ENCODE assay signal across 11 mouse cellular contexts in genomic region chr15:97372611-97373131, GRCm38 (mm10).
DNase-seq lines count a peak whose midpoint lies in the region; ATAC-seq and TF ChIP-seq lines count a peak whose summit lies in the region.
"Had no signal": no experiment of that assay in that cellular context is flagged by ENCODE, and none has a peak within 500 bp of the region (broad histone marks: within the 10 kb centered on the region; RNA-seq: fewer than 3 reads in every experiment).

No protein-coding gene starts in this region.

- peak overlapping the region; percentile 65 for H3K27ac ChIP-seq in heart, postnatal 0 days (ENCODE audit: low read depth)
- H3K27ac ChIP-seq in testis, adult 2 months (ENCODE audit: control insufficient read depth, insufficient read depth, low read depth, low read length): peak overlapping the region; percentile 58
- H3K27ac ChIP-seq in embryonic facial prominence, embryonic 11.5 days (replicated peaks; ENCODE audit: low read depth, low read length): no peak overlapping the region
- no peak overlapping the region for H3K27ac ChIP-seq in stomach, postnatal 0 days (replicated peaks)
- H3K27ac ChIP-seq: embryonic facial prominence, embryonic 15.5 days; kidney, postnatal 0 days had no signal

- no peak overlapping the region for H3K4me3 ChIP-seq in heart, postnatal 0 days (ENCODE audit: low read depth, low read length)
- H3K4me3 ChIP-seq in testis, adult 2 months (ENCODE audit: control insufficient read depth, low read depth, low read length): no peak overlapping the region
- no peak overlapping the region for H3K4me3 ChIP-seq in embryonic facial prominence, embryonic 11.5 days (ENCODE audit: low read depth, low read length)
- no peak overlapping the region for H3K4me3 ChIP-seq in stomach, postnatal 0 days (ENCODE audit: low read depth, low read length)

- H3K27me3 ChIP-seq in heart, postnatal 0 days (ENCODE audit: control insufficient read depth, insufficient read depth, low read length): no peaks in the 10 kb centered on the region
- H3K27me3 ChIP-seq in testis, adult 2 months (ENCODE audit: control insufficient read depth, insufficient read depth, low read length): no peaks in the 10 kb centered on the region; the same call in 1 of the 2 replicates
- no peaks in the 10 kb centered on the region for H3K27me3 ChIP-seq in embryonic facial prominence, embryonic 11.5 days (ENCODE audit: control insufficient read depth, insufficient read depth, low read length)
- no peaks in the 10 kb centered on the region for H3K27me3 ChIP-seq in stomach, postnatal 0 days (ENCODE audit: control insufficient read depth, insufficient read depth, low read length)
- H3K27me3 ChIP-seq: embryonic facial prominence, embryonic 15.5 days had no signal

- TF ChIP-seq CTCF in heart, postnatal 0 days (IDR thresholded peaks at IDR 0.05; ENCODE audit: low read depth): no peak
- TF ChIP-seq CTCF in testis, adult 2 months (IDR thresholded peaks at IDR 0.05; ENCODE audit: control insufficient read depth, insufficient read depth, insufficient replicate concordance, low read depth, low read length): no peak
- no peak for TF ChIP-seq CTCF in stomach, postnatal 0 days (IDR thresholded peaks at IDR 0.05; ENCODE audit: low read depth)

- peak overlapping the region; percentile 62; the same call in 1 of the 2 replicates for H3K4me2 ChIP-seq in heart, postnatal 0 days (ENCODE audit: low read depth, low read length)
- no peak overlapping the region for H3K4me2 ChIP-seq in embryonic facial prominence, embryonic 11.5 days (ENCODE audit: low read depth, low read length)
- H3K4me2 ChIP-seq in stomach, postnatal 0 days (replicated peaks; ENCODE audit: low read depth): no peak overlapping the region

- 0 out of 2 replicates have a peak, but pooled peaks cover 4% of the 10 kb centered on the region for H3K4me1 ChIP-seq in heart, postnatal 0 days (ENCODE audit: control insufficient read depth, insufficient read depth)
- H3K4me1 ChIP-seq in testis, adult 2 months (ENCODE audit: control insufficient read depth, insufficient read depth, low read length): peaks cover 15% of the 10 kb centered on the region
- no peaks in the 10 kb centered on the region for H3K4me1 ChIP-seq in embryonic facial prominence, embryonic 11.5 days (ENCODE audit: control insufficient read depth, insufficient read depth, low read length)
- H3K4me1 ChIP-seq in stomach, postnatal 0 days (replicated peaks; ENCODE audit: control insufficient read depth, insufficient read depth): no peaks in the 10 kb centered on the region

- H3K9ac ChIP-seq in heart, postnatal 0 days (replicated peaks; ENCODE audit: low read depth, low read length): no peak overlapping the region
- H3K9ac ChIP-seq in embryonic facial prominence, embryonic 11.5 days (replicated peaks; ENCODE audit: low read length): no peak overlapping the region
- H3K9ac ChIP-seq in stomach, postnatal 0 days (ENCODE audit: low read length): no peak overlapping the region
- H3K9ac ChIP-seq: embryonic facial prominence, embryonic 15.5 days had no signal

- TF ChIP-seq EP300 in heart, postnatal 0 days (IDR thresholded peaks at IDR 0.05; ENCODE audit: low read depth): no peak
- no peak for TF ChIP-seq EP300 in stomach, postnatal 0 days (optimal IDR thresholded peaks at IDR 0.05)

- no peaks in the 10 kb centered on the region for H3K36me3 ChIP-seq in heart, postnatal 0 days (replicated peaks; ENCODE audit: control insufficient read depth, insufficient read depth, low read length)
- H3K36me3 ChIP-seq in testis, adult 2 months (ENCODE audit: control insufficient read depth, insufficient read depth, low read length): no peaks in the 10 kb centered on the region
- H3K36me3 ChIP-seq in embryonic facial prominence, embryonic 11.5 days (replicated peaks; ENCODE audit: control insufficient read depth, insufficient read depth, low read depth, low read length): no peaks in the 10 kb centered on the region
- H3K36me3 ChIP-seq in stomach, postnatal 0 days (ENCODE audit: control insufficient read depth, insufficient read depth, low read length): no peaks in the 10 kb centered on the region
- H3K36me3 ChIP-seq: embryonic facial prominence, embryonic 15.5 days had no signal

- intact Hi-C loops in heart, postnatal 36 days (cut with DNase I): loop anchor here (5.0 kb wide), 1 partner anchor 210 kb away; no protein-coding TSS in a partner anchor

- WGBS in heart, postnatal 0 days: 74% methylated on average over 6 of the region's 6 CpGs
- 39% methylated on average over 6 of the region's 6 CpGs for WGBS in embryonic facial prominence, embryonic 11.5 days
- WGBS in stomach, postnatal 0 days: 63% methylated on average over 6 of the region's 6 CpGs

- no peak for DNase-seq in heart, postnatal 0 days (ENCODE audit: low spot score)
- no peak for DNase-seq in heart, postnatal 36 days
- DNase-seq in testis, postnatal 10 days (ENCODE audit: low spot score): no peak
- peak; percentile 26 for DNase-seq in embryonic facial prominence, embryonic 11.5 days (ENCODE audit: low spot score)
- DNase-seq in thymus, postnatal 4 days: peak; percentile 47
- no peak for DNase-seq in stomach, postnatal 0 days (ENCODE audit: low spot score)
- no peak for DNase-seq in urinary bladder, postnatal 36 days (ENCODE audit: low spot score in 2 of 2)

- no peak for ATAC-seq in heart, postnatal 0 days (ENCODE audit: insufficient read depth, low read depth)
- no peak for ATAC-seq in embryonic facial prominence, embryonic 11.5 days (replicated peaks; ENCODE audit: insufficient number of reproducible peaks, low FRiP score, low TSS enrichment, low read depth)
- ATAC-seq in stomach, postnatal 0 days (ENCODE audit: low FRiP score, low TSS enrichment): no peak
- ATAC-seq: midbrain, embryonic 16.5 days had no signal

- TF ChIP-seq POLR2A in testis, adult 2 months (IDR thresholded peaks at IDR 0.05; ENCODE audit: control insufficient read depth, low read depth, low read length): no peak

- H3K9me3 ChIP-seq in heart, postnatal 0 days (replicated peaks; ENCODE audit: control insufficient read depth, low read length): no peaks in the 10 kb centered on the region
- H3K9me3 ChIP-seq in embryonic facial prominence, embryonic 11.5 days (replicated peaks; ENCODE audit: control insufficient read depth, low read length): no peaks in the 10 kb centered on the region
- H3K9me3 ChIP-seq in stomach, postnatal 0 days (ENCODE audit: control insufficient read depth, low read length): no peaks in the 10 kb centered on the region
- H3K9me3 ChIP-seq: embryonic facial prominence, embryonic 15.5 days had no signal

Comparison
In these comparisons a context has a peak if more than half of its experiments do, and no peak if none do; other contexts are left out.
1. DNase-seq: peak in embryonic facial prominence, embryonic 11.5 days (single experiment) and thymus, postnatal 4 days (single experiment); none in heart, postnatal 0 days (single experiment), heart, postnatal 36 days (0 of 2), testis, postnatal 10 days (single experiment), stomach, postnatal 0 days (single experiment) and urinary bladder, postnatal 36 days (0 of 2).
2. H3K27ac ChIP-seq: peak in heart, postnatal 0 days (single experiment) and testis, adult 2 months (single experiment); none in embryonic facial prominence, embryonic 11.5 days (single experiment) and stomach, postnatal 0 days (single experiment).